Mouse (Mus musculus) intestine, embryonic 14.5 days (tissue): ENCODE data around the gene Olfr709-ps1. TPM values are rescaled to one million over a fixed set of nuclear protein-coding genes. Genes with fewer than 3 reads are reported as not detected.

ENCODE experiments used
- ATAC-seq: fragments of 200-750 bp; cut with Nextera tagmentation; replicated peaks from 2 replicates; pipeline ENCODE4 v1.8.0; 2017; ENCODE audit warnings: low read depth, moderate number of reproducible peaks, moderate TSS enrichment, moderate library complexity; ENCODE audit not compliant: low FRiP score, low TSS enrichment
- DNase-seq: peaks from one replicate; pipeline ENCODE4 v3.0.0-alpha.2; 2018; ENCODE audit warnings: low spot score
- H3K27ac ChIP-seq: fragments of 300-500 bp; sonication (generic); 2 replicates; pipeline ENCODE4 v1.5.1; 2014; ENCODE audit warnings: low read depth, mild to moderate bottlenecking, control low read depth
- H3K27me3 ChIP-seq: fragments of 300-500 bp; sonication (generic); replicated peaks from 2 replicates; pipeline ENCODE4 v1.6.1; 2014; ENCODE audit warnings: low read length, control low read depth; ENCODE audit not compliant: control insufficient read depth, insufficient read depth
- H3K36me3 ChIP-seq: fragments of 300-500 bp; sonication (generic); 2 replicates; pipeline ENCODE4 v1.6.1; 2014; ENCODE audit warnings: low read length, control low read depth; ENCODE audit not compliant: control insufficient read depth, insufficient read depth
- H3K4me1 ChIP-seq: fragments of 300-500 bp; sonication (generic); replicated peaks from 2 replicates; pipeline ENCODE4 v1.6.1; 2014; ENCODE audit warnings: low read length, control low read depth, mixed read lengths; ENCODE audit not compliant: control insufficient read depth, insufficient read depth
- H3K4me2 ChIP-seq: fragments of 300-500 bp; sonication (generic); 2 replicates; pipeline ENCODE4 v1.6.1; 2014; ENCODE audit warnings: low read length
- H3K4me3 ChIP-seq: fragments of 300-500 bp; sonication (generic); 2 replicates; pipeline ENCODE4 v1.5.1; 2014; ENCODE audit warnings: low read depth, low read length, control low read depth, mixed read lengths
- H3K9ac ChIP-seq: fragments of 300-500 bp; sonication (generic); 2 replicates; pipeline ENCODE4 v1.6.1; 2014; ENCODE audit warnings: mild to moderate bottlenecking, low read length
- H3K9me3 ChIP-seq: fragments of 300-500 bp; sonication (generic); 2 replicates; pipeline ENCODE4 v1.6.1; 2016; ENCODE audit warnings: low read length, control low read depth; ENCODE audit not compliant: control insufficient read depth
- WGBS: fragments of 180-500 bp; shearing (Covaris S2); extraction: QIAGEN DNeasy Blood & Tissue Kit; methylation state at CpG from one replicate; pipeline ENCODE4 v1.1.7; 2014; 5-methylcytosine and 5-hydroxymethylcytosine counted together
- polyA plus RNA-seq: library from polyadenylated mRNA; unstranded; fragments of >200 nt; fragmentation: Nextera tagmentation; extraction: Ambion mirVana; gene quantifications from 2 replicates; pipeline ENCODE4 v1.2.1, GENCODE M21; 2014

The Olfr709-ps1 gene
- polyA plus RNA-seq, 1 experiment from 2014 or later: not detected

GRCm38 (mm10) chr7:106876791-106877190 is 55.2 kb downstream of the Olfr709-ps1 start, which contains the start of gene Olfr705:
Gene Olfr705, minus strand, starts transcription at chr7:106876891.
- WGBS: 74% methylated on average over 3 of the region's 3 CpGs

More at GRCm38 (mm10) chr7:106876791-106877190, 55.2 kb downstream of the Olfr709-ps1 start, which contains the start of gene Olfr705:
- Histone ChIP-seq H3K9ac (no peak within 1 kb of the TSS), H3K4me1 (no peaks in the 10 kb centered on the region), H3K4me2 (no peak within 1 kb of the TSS), H3K4me3 (no peak within 1 kb of the TSS), H3K27ac (no peak within 1 kb of the TSS), H3K9me3 (no peaks in the 10 kb centered on the region), H3K36me3 (no peaks in the 10 kb centered on the region), H3K27me3 (no peaks in the 10 kb centered on the region)
- DNase-seq (no peak), ATAC-seq (no peak)

Other genes starting within 250 kb of the Olfr709-ps1 start
- gene Olfr694, start 240.4 kb downstream of the Olfr709-ps1 start, polyA plus RNA-seq: not detected in 2 replicates
- gene Olfr695, start 215.8 kb downstream of the Olfr709-ps1 start, polyA plus RNA-seq: not detected in 2 replicates
- gene Olfr697, start 189.8 kb downstream of the Olfr709-ps1 start, polyA plus RNA-seq: not detected in 2 replicates
- gene Olfr698, start 176.8 kb downstream of the Olfr709-ps1 start, polyA plus RNA-seq: not detected in 2 replicates
- not detected in 2 replicates for gene Olfr699, start 139.0 kb downstream of the Olfr709-ps1 start, polyA plus RNA-seq
- gene Olfr700, start 123.4 kb downstream of the Olfr709-ps1 start, polyA plus RNA-seq: not detected in 2 replicates
- gene Olfr701, start 118.1 kb downstream of the Olfr709-ps1 start, polyA plus RNA-seq: not detected in 2 replicates
- gene Olfr702, start 98.3 kb downstream of the Olfr709-ps1 start, polyA plus RNA-seq: not detected in 2 replicates
- not detected in 2 replicates for gene Olfr703, start 88.9 kb downstream of the Olfr709-ps1 start, polyA plus RNA-seq
- not detected in 2 replicates for gene Olfr704, start 69.0 kb downstream of the Olfr709-ps1 start, polyA plus RNA-seq
- gene Olfr705, start 55.3 kb downstream of the Olfr709-ps1 start, polyA plus RNA-seq: not detected in 2 replicates
- not detected in 2 replicates for gene Olfr706, start 44.1 kb downstream of the Olfr709-ps1 start, polyA plus RNA-seq
- not detected in 2 replicates for gene Olfr707, start 31.0 kb downstream of the Olfr709-ps1 start, polyA plus RNA-seq
- not detected in 2 replicates for gene Olfr1532-ps1, start 24.2 kb downstream of the Olfr709-ps1 start, polyA plus RNA-seq
- not detected in 2 replicates for gene Olfr710, start 16.1 kb upstream of the Olfr709-ps1 start, polyA plus RNA-seq
- not detected in 2 replicates for gene Olfr6, start 31.7 kb upstream of the Olfr709-ps1 start, polyA plus RNA-seq
- gene Olfr711, start 43.2 kb upstream of the Olfr709-ps1 start, polyA plus RNA-seq: not detected in 2 replicates
- gene Olfr2, start 73.9 kb upstream of the Olfr709-ps1 start, polyA plus RNA-seq: not detected in 2 replicates
- gene Olfr713, start 99.0 kb upstream of the Olfr709-ps1 start, polyA plus RNA-seq: not detected in 2 replicates
- not detected in 2 replicates for gene Olfr714, start 138.8 kb upstream of the Olfr709-ps1 start, polyA plus RNA-seq
- gene Olfr17, start 161.0 kb upstream of the Olfr709-ps1 start, polyA plus RNA-seq: not detected in 2 replicates
- gene Olfr715b, start 178.2 kb upstream of the Olfr709-ps1 start, polyA plus RNA-seq: not detected in 2 replicates
- gene Olfr715, start 198.9 kb upstream of the Olfr709-ps1 start, polyA plus RNA-seq: not detected in 2 replicates
- gene Olfr716, start 206.1 kb upstream of the Olfr709-ps1 start, polyA plus RNA-seq: not detected in 2 replicates
- gene Nlrp14, start 234.8 kb upstream of the Olfr709-ps1 start, polyA plus RNA-seq: not detected in 2 replicates